Mouse (Mus musculus): ENCODE results near the gene Fbxl17. TPM values are rescaled to one million over a fixed set of nuclear protein-coding genes. Genes with fewer than 3 reads are reported as not detected.

Gene Fbxl17
- polyA plus RNA-seq, 1 experiment from 2014 or later: 5.8 TPM

DNA sequence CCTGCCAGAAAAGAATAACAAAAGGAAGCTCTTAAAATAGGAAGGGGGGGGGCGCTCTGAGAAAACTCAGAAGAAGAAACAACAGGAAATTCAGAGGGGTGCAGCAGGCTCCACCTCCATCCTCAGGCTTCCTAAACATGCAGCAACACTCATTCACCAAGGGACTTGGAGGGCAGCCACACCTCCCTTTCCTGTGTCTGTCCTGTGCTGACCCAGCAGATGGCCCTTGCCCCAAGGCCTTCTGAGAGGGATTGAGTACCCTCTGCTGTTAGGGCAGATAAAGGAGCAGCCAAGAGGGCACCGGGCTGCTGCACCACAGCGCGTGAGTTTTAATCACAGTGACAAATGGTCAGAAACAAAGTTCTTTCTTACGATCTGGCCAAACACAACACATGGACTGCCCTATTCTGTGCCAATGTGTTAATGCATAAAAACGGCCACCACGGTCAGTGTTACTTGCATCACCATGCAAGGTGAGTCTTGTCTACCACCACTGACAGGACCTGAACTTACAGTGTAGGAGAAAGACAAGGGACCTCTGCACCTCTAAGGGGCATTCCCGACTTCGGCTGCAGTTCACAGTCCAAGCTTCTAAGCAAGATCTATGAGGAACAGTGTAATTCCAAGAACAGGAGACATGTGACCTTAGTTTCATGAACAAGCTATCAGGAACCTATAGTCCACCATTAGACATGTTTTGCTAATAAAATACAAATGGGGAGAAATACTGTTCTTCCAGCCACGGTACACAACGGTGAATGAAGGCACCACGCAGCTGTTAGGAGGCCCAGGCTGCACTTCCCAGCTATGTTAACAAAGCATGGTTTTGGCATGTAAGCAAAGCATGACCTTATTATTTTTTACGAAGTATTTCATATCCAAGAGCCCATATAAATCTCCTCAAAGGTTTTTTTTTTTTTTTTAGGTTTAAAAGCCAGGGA, 96.8 kb downstream of the Fbxl17 start:
- Histone ChIP-seq H3K9me3 (ENCODE audit: control insufficient read depth, low read length) (no peaks in the 10 kb centered on the region), H3K4me2 (ENCODE audit: low read depth, low read length, severe bottlenecking) (no peak overlapping the region), H3K27me3 (ENCODE audit: control insufficient read depth, insufficient read depth, low read length) (no peaks in the 10 kb centered on the region), H3K36me3 (ENCODE audit: control insufficient read depth, insufficient read depth, low read length) (no peaks in the 10 kb centered on the region), H3K9ac (ENCODE audit: low read length) (no peak overlapping the region), H3K4me3 (ENCODE audit: low read depth, low read length) (no peak overlapping the region), H3K4me1 (replicated peaks; ENCODE audit: control insufficient read depth, insufficient read depth, low read length) (no peaks in the 10 kb centered on the region), H3K27ac (ENCODE audit: low read depth, low read length) (no peak overlapping the region)
- 82% methylated on average over 13 of the region's 13 CpGs for WGBS
- no peak for ATAC-seq (replicated peaks; ENCODE audit: low FRiP score)
- no peak for DNase-seq (ENCODE audit: low spot score)

DNA sequence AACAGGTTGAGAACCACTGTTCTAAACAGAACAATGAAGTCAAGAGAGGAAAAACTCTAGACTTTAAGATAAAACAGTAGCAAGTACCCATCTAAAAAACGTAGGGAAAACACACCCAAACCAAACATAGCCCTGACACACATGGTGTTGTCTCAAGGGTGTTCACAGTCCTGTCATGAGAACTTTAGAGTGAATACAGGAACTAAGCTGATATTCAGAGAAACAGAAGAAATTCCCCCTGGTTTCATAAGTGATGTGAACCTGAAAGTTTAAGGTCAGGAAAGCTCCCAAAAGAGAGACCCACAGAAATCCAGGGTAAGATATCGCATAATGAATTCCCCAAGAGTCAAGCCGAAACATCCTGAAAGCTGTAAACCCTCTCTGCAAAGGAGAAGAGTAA, 97.6 kb downstream of the Fbxl17 start:
- Histone ChIP-seq H3K4me2 (ENCODE audit: low read depth, low read length, severe bottlenecking) (no peak overlapping the region), H3K4me1 (replicated peaks; ENCODE audit: control insufficient read depth, insufficient read depth, low read length) (no peaks in the 10 kb centered on the region), H3K9ac (ENCODE audit: low read length) (no peak overlapping the region), H3K27me3 (ENCODE audit: control insufficient read depth, insufficient read depth, low read length) (no peaks in the 10 kb centered on the region), H3K27ac (ENCODE audit: low read depth, low read length) (no peak overlapping the region), H3K9me3 (ENCODE audit: control insufficient read depth, low read length) (no peaks in the 10 kb centered on the region), H3K4me3 (ENCODE audit: low read depth, low read length) (no peak overlapping the region), H3K36me3 (ENCODE audit: control insufficient read depth, insufficient read depth, low read length) (no peaks in the 10 kb centered on the region)
- no peak for ATAC-seq (replicated peaks; ENCODE audit: low FRiP score)
- WGBS: 74% methylated on average over 3 of the region's 3 CpGs
- DNase-seq (ENCODE audit: low spot score): no peak

DNA sequence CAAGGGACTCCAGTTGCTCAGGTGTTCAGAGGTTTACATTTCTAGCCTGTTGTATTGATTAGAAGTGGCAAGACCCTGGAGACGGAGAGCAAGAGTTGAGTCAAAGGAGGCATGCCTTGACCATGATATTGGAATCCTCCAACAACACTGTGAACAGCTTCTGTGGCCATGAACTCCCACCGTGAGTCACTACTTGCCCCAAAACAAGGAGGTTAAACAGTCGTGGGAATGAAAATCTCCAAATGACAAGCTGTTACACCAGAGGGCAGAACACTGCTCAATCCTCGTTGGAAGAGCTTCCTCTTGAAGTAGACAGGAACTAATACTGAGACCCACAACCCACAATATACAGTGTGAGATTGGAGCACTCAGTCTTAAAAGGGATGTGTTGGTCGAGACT, 99.2 kb downstream of the Fbxl17 start:
- Histone ChIP-seq H3K36me3 (ENCODE audit: control insufficient read depth, insufficient read depth, low read length) (no peaks in the 10 kb centered on the region), H3K27me3 (ENCODE audit: control insufficient read depth, insufficient read depth, low read length) (no peaks in the 10 kb centered on the region), H3K4me1 (replicated peaks; ENCODE audit: control insufficient read depth, insufficient read depth, low read length) (no peaks in the 10 kb centered on the region), H3K4me2 (ENCODE audit: low read depth, low read length, severe bottlenecking) (no peak overlapping the region), H3K9ac (ENCODE audit: low read length) (no peak overlapping the region), H3K9me3 (ENCODE audit: control insufficient read depth, low read length) (no peaks in the 10 kb centered on the region), H3K4me3 (ENCODE audit: low read depth, low read length) (no peak overlapping the region), H3K27ac (ENCODE audit: low read depth, low read length) (no peak overlapping the region)
- ATAC-seq (replicated peaks; ENCODE audit: low FRiP score) (no peak), DNase-seq (ENCODE audit: low spot score) (no peak)
- WGBS: 84% methylated on average over 5 of the region's 5 CpGs

DNA sequence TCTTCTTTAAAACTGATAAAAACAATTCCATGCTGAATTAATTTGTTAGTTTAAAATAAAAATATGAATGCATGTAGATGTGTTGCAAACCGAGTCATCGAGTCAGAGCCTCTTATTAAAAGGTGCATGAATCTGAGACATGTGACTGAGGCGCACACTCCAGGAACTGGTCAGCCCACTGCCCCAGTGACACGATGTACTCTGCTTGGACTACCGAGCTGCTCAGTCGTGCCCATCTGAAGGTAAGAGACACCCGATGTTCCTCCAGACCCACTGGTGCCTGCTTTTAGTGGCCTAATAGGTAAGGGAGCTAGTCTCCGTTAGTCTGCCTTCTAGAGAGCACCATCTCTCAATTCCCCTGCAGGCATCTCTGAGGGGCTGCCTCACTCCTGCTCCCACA, 100.0 kb downstream of the Fbxl17 start:
- WGBS: 92% methylated on average over 8 of the region's 8 CpGs
- Histone ChIP-seq H3K4me3 (ENCODE audit: low read depth, low read length) (no peak overlapping the region), H3K27me3 (ENCODE audit: control insufficient read depth, insufficient read depth, low read length) (no peaks in the 10 kb centered on the region), H3K9me3 (ENCODE audit: control insufficient read depth, low read length) (no peaks in the 10 kb centered on the region), H3K27ac (ENCODE audit: low read depth, low read length) (no peak overlapping the region), H3K36me3 (ENCODE audit: control insufficient read depth, insufficient read depth, low read length) (no peaks in the 10 kb centered on the region), H3K4me1 (replicated peaks; ENCODE audit: control insufficient read depth, insufficient read depth, low read length) (no peaks in the 10 kb centered on the region), H3K9ac (ENCODE audit: low read length) (no peak overlapping the region), H3K4me2 (ENCODE audit: low read depth, low read length, severe bottlenecking) (no peak overlapping the region)
- no peak for DNase-seq (ENCODE audit: low spot score)
- no peak for ATAC-seq (replicated peaks; ENCODE audit: low FRiP score)

DNA sequence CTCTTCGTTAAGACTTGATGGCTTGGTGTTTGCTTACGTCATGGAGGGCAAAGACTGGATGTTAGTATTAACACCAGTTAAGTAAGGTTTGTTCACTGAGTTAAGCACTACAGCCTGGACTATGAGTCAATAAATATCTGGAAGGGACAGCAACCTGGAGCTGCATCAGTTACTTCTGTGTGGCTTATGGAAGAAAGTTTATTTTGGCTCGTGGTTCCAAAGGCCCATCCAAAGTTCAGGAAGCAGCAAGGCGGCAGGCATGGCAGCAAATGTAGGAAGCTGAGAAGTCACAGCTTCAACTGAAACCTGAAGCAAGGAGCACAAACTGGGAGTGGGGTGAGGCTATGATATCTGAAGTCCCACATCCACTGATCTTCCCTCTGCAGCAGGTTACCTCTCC, 108.3 kb downstream of the Fbxl17 start:
- 87% methylated on average over 4 of the region's 4 CpGs for WGBS
- Histone ChIP-seq H3K36me3 (ENCODE audit: control insufficient read depth, insufficient read depth, low read length) (no peaks in the 10 kb centered on the region), H3K4me1 (replicated peaks; ENCODE audit: control insufficient read depth, insufficient read depth, low read length) (no peaks in the 10 kb centered on the region), H3K4me3 (ENCODE audit: low read depth, low read length) (no peak overlapping the region), H3K27me3 (ENCODE audit: control insufficient read depth, insufficient read depth, low read length) (no peaks in the 10 kb centered on the region), H3K9me3 (ENCODE audit: control insufficient read depth, low read length) (no peaks in the 10 kb centered on the region), H3K9ac (ENCODE audit: low read length) (no peak overlapping the region), H3K4me2 (ENCODE audit: low read depth, low read length, severe bottlenecking) (no peak overlapping the region), H3K27ac (ENCODE audit: low read depth, low read length) (no peak overlapping the region)
- DNase-seq (ENCODE audit: low spot score) (no peak), ATAC-seq (replicated peaks; ENCODE audit: low FRiP score) (no peak)

GRCm38 (mm10) chr17:63390951-63391350, 108.9 kb downstream of the Fbxl17 start:
- H3K4me2 ChIP-seq (ENCODE audit: low read depth, low read length, severe bottlenecking): no peak overlapping the region
- 74% methylated on average over 4 of the region's 4 CpGs for WGBS
- H3K27me3 ChIP-seq (ENCODE audit: control insufficient read depth, insufficient read depth, low read length): no peaks in the 10 kb centered on the region
- no peak overlapping the region for H3K27ac ChIP-seq (ENCODE audit: low read depth, low read length)
- H3K36me3 ChIP-seq (ENCODE audit: control insufficient read depth, insufficient read depth, low read length): no peaks in the 10 kb centered on the region
- no peak overlapping the region for H3K4me3 ChIP-seq (ENCODE audit: low read depth, low read length)
- no peak for DNase-seq (ENCODE audit: low spot score)
- H3K4me1 ChIP-seq (replicated peaks; ENCODE audit: control insufficient read depth, insufficient read depth, low read length): no peaks in the 10 kb centered on the region
- no peak for ATAC-seq (replicated peaks; ENCODE audit: low FRiP score)
- no peak overlapping the region for H3K9ac ChIP-seq (ENCODE audit: low read length)
- no peaks in the 10 kb centered on the region for H3K9me3 ChIP-seq (ENCODE audit: control insufficient read depth, low read length)

DNA sequence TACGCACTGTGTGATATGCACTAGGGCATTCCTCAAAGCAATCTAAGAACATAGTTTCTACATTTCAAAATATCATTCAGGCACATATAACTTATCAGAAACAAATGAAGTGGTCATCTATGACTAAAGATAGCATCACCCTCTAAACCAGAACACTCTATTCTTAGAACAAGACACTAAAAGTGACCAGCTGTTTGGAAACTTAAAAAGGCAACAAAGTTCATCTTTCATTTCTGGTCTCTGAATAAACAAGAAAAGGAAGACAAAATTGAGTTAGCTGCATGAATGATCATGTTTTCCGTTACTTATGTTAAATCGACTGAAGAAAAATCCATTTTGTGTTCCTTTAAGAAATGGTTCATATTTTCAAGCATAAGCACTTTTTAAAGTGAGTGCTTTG, 128.8 kb downstream of the Fbxl17 start:
- H3K27ac ChIP-seq (ENCODE audit: low read depth, low read length): no peak overlapping the region
- no peak for DNase-seq (ENCODE audit: low spot score)
- no peak overlapping the region for H3K4me3 ChIP-seq (ENCODE audit: low read depth, low read length)
- H3K4me1 ChIP-seq (replicated peaks; ENCODE audit: control insufficient read depth, insufficient read depth, low read length): no peaks in the 10 kb centered on the region
- WGBS: 87% methylated on average over 3 of the region's 3 CpGs
- no peak overlapping the region for H3K4me2 ChIP-seq (ENCODE audit: low read depth, low read length, severe bottlenecking)
- H3K9me3 ChIP-seq (ENCODE audit: control insufficient read depth, low read length): 0 out of 2 replicates have a peak, but pooled peaks cover 2% of the 10 kb centered on the region
- no peak for ATAC-seq (replicated peaks; ENCODE audit: low FRiP score)
- H3K36me3 ChIP-seq (ENCODE audit: control insufficient read depth, insufficient read depth, low read length): no peaks in the 10 kb centered on the region
- H3K9ac ChIP-seq (ENCODE audit: low read length): no peak overlapping the region
- H3K27me3 ChIP-seq (ENCODE audit: control insufficient read depth, insufficient read depth, low read length): no peaks in the 10 kb centered on the region

- 62% methylated on average over 8 of the region's 8 CpGs for whole genome bisulfite sequencing
- DNase-seq (ENCODE audit: low spot score) (no peak), ATAC-seq (replicated peaks; ENCODE audit: low FRiP score) (no peak)
- no peak overlapping the region for H3K27ac ChIP-seq (ENCODE audit: low read depth, low read length)
- H3K9ac ChIP-seq (ENCODE audit: low read length): no peak overlapping the region
- no peak overlapping the region for H3K4me3 ChIP-seq (ENCODE audit: low read depth, low read length)
- no peaks in the 10 kb centered on the region for H3K27me3 ChIP-seq (ENCODE audit: control insufficient read depth, insufficient read depth, low read length)
- no peaks in the 10 kb centered on the region for H3K4me1 ChIP-seq (replicated peaks; ENCODE audit: control insufficient read depth, insufficient read depth, low read length)
- no peak overlapping the region for H3K4me2 ChIP-seq (ENCODE audit: low read depth, low read length, severe bottlenecking)
- H3K9me3 ChIP-seq (ENCODE audit: control insufficient read depth, low read length): no peaks in the 10 kb centered on the region
- H3K36me3 ChIP-seq (ENCODE audit: control insufficient read depth, insufficient read depth, low read length): no peaks in the 10 kb centered on the region
Measured at GRCm38 (mm10) chr17:63369631-63370310, 130.0 kb downstream of the Fbxl17 start.
